Mouse (Mus musculus): ENCODE measurements around the gene Abca13. TPM values are rescaled to one million over a fixed set of nuclear protein-coding genes. Genes with fewer than 3 reads are reported as not detected.

The Abca13 gene
- polyA plus RNA-seq, 1 experiment from 2014 or later, result not detected

DNA sequence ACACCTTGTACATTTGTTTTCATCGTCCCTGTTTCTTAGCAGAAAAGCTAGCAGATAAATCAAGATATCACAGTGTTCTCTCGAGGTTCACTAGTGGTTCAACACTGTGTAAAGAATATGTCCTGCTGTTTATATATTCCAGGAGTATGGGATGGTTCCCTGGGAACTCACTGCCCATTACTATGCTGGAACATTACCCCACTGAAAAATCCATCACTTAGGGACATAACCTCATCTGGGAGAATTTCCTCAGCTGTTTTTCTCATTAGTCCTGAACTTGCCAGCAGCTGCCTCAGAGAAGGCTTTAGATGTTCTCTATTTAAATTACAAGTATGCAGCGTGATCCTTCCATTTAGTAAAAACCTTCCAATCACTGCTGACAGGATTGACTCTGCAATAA is 513.4 kb downstream of the Abca13 start:
- Histone ChIP-seq H3K27me3 (ENCODE audit: control insufficient read depth, insufficient read depth, low read length) (no peaks in the 10 kb centered on the region), H3K4me2 (replicated peaks; ENCODE audit: low read depth, low read length) (no peak overlapping the region), H3K4me1 (replicated peaks; ENCODE audit: control insufficient read depth, insufficient read depth, low read length) (no peaks in the 10 kb centered on the region), H3K9ac (ENCODE audit: low read depth, low read length) (no peak overlapping the region), H3K36me3 (ENCODE audit: control insufficient read depth, insufficient read depth, low read length) (no peaks in the 10 kb centered on the region), H3K27ac (ENCODE audit: low read depth, low read length) (no peak overlapping the region), H3K4me3 (ENCODE audit: low read depth, low read length) (no peak overlapping the region), H3K9me3 (ENCODE audit: control insufficient read depth, low read length) (no peaks in the 10 kb centered on the region)
- WGBS, result 64% methylated on average over 3 of the region's 3 CpGs
- ATAC-seq (ENCODE audit: low FRiP score) (peak; percentile 67), DNase-seq (ENCODE audit: low spot score) (no peak)

GRCm38 (mm10) chr11:9727810-9728490 is 536.2 kb downstream of the Abca13 start:
- Histone ChIP-seq H3K4me1 (replicated peaks; ENCODE audit: control insufficient read depth, insufficient read depth, low read length) (no peaks in the 10 kb centered on the region), H3K9ac (ENCODE audit: low read depth, low read length) (no peak overlapping the region), H3K4me2 (replicated peaks; ENCODE audit: low read depth, low read length) (no peak overlapping the region), H3K36me3 (ENCODE audit: control insufficient read depth, insufficient read depth, low read length) (no peaks in the 10 kb centered on the region), H3K27me3 (ENCODE audit: control insufficient read depth, insufficient read depth, low read length) (no peaks in the 10 kb centered on the region), H3K9me3 (ENCODE audit: control insufficient read depth, low read length) (no peaks in the 10 kb centered on the region), H3K4me3 (ENCODE audit: low read depth, low read length) (no peak overlapping the region), H3K27ac (ENCODE audit: low read depth, low read length) (no peak overlapping the region)
- DNase-seq (ENCODE audit: low spot score), result no peak
- WGBS, result 85% methylated on average over 2 of the region's 2 CpGs
- no peak for ATAC-seq (ENCODE audit: low FRiP score)

- H3K9me3 ChIP-seq (ENCODE audit: control insufficient read depth, low read length), result no peaks in the 10 kb centered on the region
- H3K36me3 ChIP-seq (ENCODE audit: control insufficient read depth, insufficient read depth, low read length), result no peaks in the 10 kb centered on the region
- H3K4me3 ChIP-seq (ENCODE audit: low read depth, low read length), result no peak overlapping the region
- H3K9ac ChIP-seq (ENCODE audit: low read depth, low read length), result no peak overlapping the region
- no peak for DNase-seq (ENCODE audit: low spot score)
- ATAC-seq (ENCODE audit: low FRiP score), result no peak
- no peak overlapping the region for H3K27ac ChIP-seq (ENCODE audit: low read depth, low read length)
- no peaks in the 10 kb centered on the region for H3K27me3 ChIP-seq (ENCODE audit: control insufficient read depth, insufficient read depth, low read length)
- no peaks in the 10 kb centered on the region for H3K4me1 ChIP-seq (replicated peaks; ENCODE audit: control insufficient read depth, insufficient read depth, low read length)
- no peak overlapping the region for H3K4me2 ChIP-seq (replicated peaks; ENCODE audit: low read depth, low read length)
- 87% methylated on average over 1 of the region's 1 CpGs for WGBS
Measured at GRCm38 (mm10) chr11:9731300-9731699, 539.6 kb downstream of the Abca13 start.

Other genes starting within 250 kb of the Abca13 start
- gene Pkd1l1, start 218.7 kb upstream of the Abca13 start, polyA plus RNA-seq (2014; fragmentation: Nextera tagmentation; extraction: Ambion mirVana), result 0.07 TPM in 1 of 2 replicates, not detected in the other
- 16.9 and 19.0 TPM in 2 replicates for gene Hus1, start 180.8 kb upstream of the Abca13 start, polyA plus RNA-seq (2014; fragmentation: Nextera tagmentation; extraction: Ambion mirVana)
- gene Gm11992, start 143.3 kb upstream of the Abca13 start, polyA plus RNA-seq (2014; fragmentation: Nextera tagmentation; extraction: Ambion mirVana), result 0.79 and 1.3 TPM in 2 replicates
- gene Sun3, start 143.0 kb upstream of the Abca13 start, polyA plus RNA-seq (2014; fragmentation: Nextera tagmentation; extraction: Ambion mirVana), result 0.23 TPM in 1 of 2 replicates, not detected in the other
- 7.7 and 8.8 TPM in 2 replicates for gene Upp1, start 73.8 kb upstream of the Abca13 start, polyA plus RNA-seq (2014; fragmentation: Nextera tagmentation; extraction: Ambion mirVana)